In genomic region chr11:115933108-115933746, GRCm38 (mm10) we compare ENCODE assay signal across 8 mouse cellular contexts. TPM values are rescaled to one million over a fixed set of nuclear protein-coding genes. Genes with fewer than 3 reads are reported as not detected.
DNase-seq lines count a peak whose midpoint lies in the region; ATAC-seq lines count a peak whose summit lies in the region.

Gene Sap30bp, plus strand, starts transcription at chr11:115933282.
Gene Recql5, minus strand, starts transcription at chr11:115933477.

- no peaks in the 10 kb centered on the region for H3K27me3 ChIP-seq in heart, embryonic 14.5 days (ENCODE audit: control insufficient read depth, insufficient read depth, low read length)
- no peaks in the 10 kb centered on the region for H3K27me3 ChIP-seq in liver, embryonic 13.5 days
- H3K27me3 ChIP-seq in stomach, embryonic 16.5 days (ENCODE audit: control insufficient read depth, insufficient read depth, low read length) = no peaks in the 10 kb centered on the region

- H3K36me3 ChIP-seq in heart, embryonic 14.5 days (ENCODE audit: control insufficient read depth, insufficient read depth, low read length) = peaks cover 44% of the 10 kb centered on the region
- H3K36me3 ChIP-seq in liver, embryonic 13.5 days = peaks cover 43% of the 10 kb centered on the region
- H3K36me3 ChIP-seq in stomach, embryonic 16.5 days (ENCODE audit: control insufficient read depth, insufficient read depth, low read length) = peaks cover 3% of the 10 kb centered on the region; the same call in 1 of the 2 replicates

- DNase-seq in c-Kit-negative CD71-positive TER-119-positive erythroid progenitor cells, embryonic 14.5 days (ENCODE audit: low read depth, low spot score) = peak; percentile 98
- DNase-seq in fibroblast of lung, adult 2 months (ENCODE audit: low read depth) = peak; percentile 99
- peak; percentile 98 for DNase-seq in kidney, postnatal 14 days
- peak; percentile 95 for DNase-seq in liver, embryonic 13.5 days
- DNase-seq in neural tube, embryonic 10.5 days (ENCODE audit: extremely low spot score, low spot score) = peak; percentile 99

- peak; percentile 100 for ATAC-seq in CD4-positive, CD25-positive, alpha-beta regulatory T cell, adult 4 months
- peak; percentile 97 for ATAC-seq in heart, embryonic 14.5 days (ENCODE audit: insufficient number of reproducible peaks, insufficient read depth, low FRiP score, low read depth)
- peak; percentile 98 for ATAC-seq in liver, embryonic 13.5 days (ENCODE audit: low read depth)
- ATAC-seq in stomach, embryonic 16.5 days (ENCODE audit: insufficient read depth, low FRiP score) = peak; percentile 100

- peak within 1 kb of the TSS; percentile 90 for H3K9ac ChIP-seq in heart, embryonic 14.5 days (ENCODE audit: low read length)
- H3K9ac ChIP-seq in liver, embryonic 13.5 days = peak within 1 kb of the TSS; percentile 87
- H3K9ac ChIP-seq in stomach, embryonic 16.5 days (ENCODE audit: low read length) = peak within 1 kb of the TSS; percentile 87

- H3K9me3 ChIP-seq in heart, embryonic 14.5 days (ENCODE audit: control insufficient read depth, low read length) = no peaks in the 10 kb centered on the region
- no peaks in the 10 kb centered on the region for H3K9me3 ChIP-seq in liver, embryonic 13.5 days (replicated peaks)
- no peaks in the 10 kb centered on the region for H3K9me3 ChIP-seq in stomach, embryonic 16.5 days (replicated peaks; ENCODE audit: control insufficient read depth, low read length)

- peak within 1 kb of the TSS; percentile 95 for H3K4me2 ChIP-seq in heart, embryonic 14.5 days (ENCODE audit: low read length)
- H3K4me2 ChIP-seq in liver, embryonic 13.5 days = peak within 1 kb of the TSS; percentile 91
- peak within 1 kb of the TSS; percentile 92 for H3K4me2 ChIP-seq in stomach, embryonic 16.5 days (ENCODE audit: low read depth, low read length)

- H3K4me3 ChIP-seq in heart, embryonic 14.5 days (ENCODE audit: control insufficient read depth in 1 of 2, insufficient read depth in 1 of 2, low read depth in 1 of 2, low read length in 2 of 2) = peak within 1 kb of the TSS; percentile 87 to 98
- H3K4me3 ChIP-seq in liver, embryonic 13.5 days (replicated peaks) = peak within 1 kb of the TSS; percentile 92
- peak within 1 kb of the TSS; percentile 82 for H3K4me3 ChIP-seq in stomach, embryonic 16.5 days (replicated peaks; ENCODE audit: low read length)

- no peak within 1 kb of the TSS; a peak in 1 of 4 replicates for H3K27ac ChIP-seq in heart, embryonic 14.5 days (replicated peaks in 1 of 2; ENCODE audit: control insufficient read depth in 1 of 2, insufficient read depth in 1 of 2, low read depth in 2 of 2, low read length in 2 of 2)
- H3K27ac ChIP-seq in liver, embryonic 13.5 days = peak within 1 kb of the TSS; percentile 51
- 0 out of 2 replicates have a peak within 1 kb of the TSS, but pooled peaks have one; percentile 1 for H3K27ac ChIP-seq in stomach, embryonic 16.5 days (ENCODE audit: low read length)

- under 1% methylated on average over 28 of the region's 28 CpGs for WGBS in heart, embryonic 14.5 days
- under 1% methylated on average over 28 of the region's 28 CpGs for WGBS in liver, embryonic 13.5 days (ENCODE audit: insufficient replicate concordance)
- under 1% methylated on average over 28 of the region's 28 CpGs for WGBS in stomach, embryonic 16.5 days

- peaks cover 3 to 18% of the 10 kb centered on the region in 2 experiments for H3K4me1 ChIP-seq in heart, embryonic 14.5 days (ENCODE audit: control insufficient read depth in 2 of 2, insufficient read depth in 2 of 2, low read length in 2 of 2)
- H3K4me1 ChIP-seq in liver, embryonic 13.5 days (replicated peaks) = peaks cover 39% of the 10 kb centered on the region
- H3K4me1 ChIP-seq in stomach, embryonic 16.5 days (ENCODE audit: control insufficient read depth, insufficient read depth, low read length) = peaks cover 17% of the 10 kb centered on the region

RNA-seq across cellular contexts. Expression of gene Sap30bp, which starts in this region (rescaled TPM):
- 10 to 100 TPM; 42.0 to 46.9 TPM for polyA plus RNA-seq in CD4-positive, CD25-positive, alpha-beta regulatory T cell, adult 4 months (2017; shearing (Covaris generic))
- 20.1 and 22.9 TPM in 2 replicates for polyA plus RNA-seq in heart, embryonic 14.5 days (2014; fragmentation: Nextera tagmentation; extraction: Ambion mirVana)
- 23.4 and 35.2 TPM in 2 replicates for polyA plus RNA-seq in liver, embryonic 13.5 days (2015; fragmentation: Nextera tagmentation; extraction: Ambion mirVana)
- 32.0 and 35.2 TPM in 2 replicates for polyA plus RNA-seq in stomach, embryonic 16.5 days (2015; fragmentation: Nextera tagmentation; extraction: Ambion mirVana)

RNA-seq across cellular contexts. Expression of gene Recql5, which starts in this region (rescaled TPM):
- 10 to 100 TPM; 21.9 to 41.9 TPM for polyA plus RNA-seq in CD4-positive, CD25-positive, alpha-beta regulatory T cell, adult 4 months (2017; shearing (Covaris generic))
- 8.2 and 9.6 TPM in 2 replicates for polyA plus RNA-seq in heart, embryonic 14.5 days (2014; fragmentation: Nextera tagmentation; extraction: Ambion mirVana)
- 9.9 and 10.2 TPM in 2 replicates for polyA plus RNA-seq in liver, embryonic 13.5 days (2015; fragmentation: Nextera tagmentation; extraction: Ambion mirVana)
- 19.5 and 19.7 TPM in 2 replicates for polyA plus RNA-seq in stomach, embryonic 16.5 days (2015; fragmentation: Nextera tagmentation; extraction: Ambion mirVana)

Comparison
In these comparisons a context has a peak if more than half of its experiments do, and no peak if none do; other contexts are left out.
1. H3K27ac ChIP-seq: peak in liver, embryonic 13.5 days (single experiment) and stomach, embryonic 16.5 days (single experiment); none in heart, embryonic 14.5 days (0 of 2).
2. Peak in every context shown above with its lines, with median percentiles within 50 percentile points of each other: ATAC-seq, DNase-seq, H3K4me2 ChIP-seq, H3K4me3 ChIP-seq and H3K9ac ChIP-seq.